Mouse (Mus musculus) cerebellum, adult 2 months (tissue): ENCODE data around the gene Robo4. TPM values are rescaled to one million over a fixed set of nuclear protein-coding genes. Genes with fewer than 3 reads are reported as not detected.

Experiments used
- DNase-seq, 2 experiments: peaks; one replicate each; pipeline ENCODE4 v3.0.0; 2021
- H3K27ac ChIP-seq: fragments of 200-500 bp; 2 replicates; pipeline ENCODE4 v1.5.1; 2012; ENCODE audit warnings: low read length, control low read depth, inconsistent platforms; ENCODE audit not compliant: insufficient read depth
- H3K27me3 ChIP-seq: fragments of 200-500 bp; 2 replicates; pipeline ENCODE4 v1.6.1; 2012; ENCODE audit warnings: inconsistent platforms, mild to moderate bottlenecking, low read length, moderate library complexity; ENCODE audit not compliant: control insufficient read depth, insufficient read depth
- H3K4me1 ChIP-seq: fragments of 200-500 bp; 2 replicates; pipeline ENCODE4 v1.6.1; 2011; ENCODE audit warnings: low read length; ENCODE audit not compliant: control insufficient read depth, insufficient read depth
- H3K4me3 ChIP-seq: fragments of 200-500 bp; replicated peaks from 2 replicates; pipeline ENCODE3; 2011; ENCODE audit warnings: mild to moderate bottlenecking, low read depth, low read length, control low read depth; ENCODE audit not compliant: insufficient read depth
- CTCF ChIP-seq: fragments of 200-500 bp; IDR thresholded peaks from 2 replicates; pipeline ENCODE4 v1.5.1; 2011; ENCODE audit warnings: low read depth, mild to moderate bottlenecking, control low read depth, low read length, moderate library complexity, borderline replicate concordance; ENCODE audit not compliant: insufficient read depth
- POLR2A ChIP-seq: fragments of 200-500 bp; IDR thresholded peaks from 2 replicates; pipeline ENCODE4 v1.6.1; 2011; ENCODE audit warnings: low read length, control low read depth, borderline replicate concordance; ENCODE audit not compliant: insufficient read depth
- whole genome bisulfite sequencing: fragments of 180-500 bp; shearing (Covaris S2); methylation state at CpG from one replicate; pipeline ENCODE4 v1.1.7; 2018; 5-methylcytosine and 5-hydroxymethylcytosine counted together
- polyA plus RNA-seq: library from polyadenylated mRNA; depleted of rRNA; stranded (reverse); fragments of >200 nt; gene quantifications from 2 replicates; pipeline ENCODE4 v1.2.3, GENCODE M21; 2012

The Robo4 gene
- polyA plus RNA-seq, 1 experiment, result 5.7 TPM

- H3K4me3 ChIP-seq, result no peak overlapping the region
- H3K27ac ChIP-seq, result no peak overlapping the region
- H3K4me1 ChIP-seq, result no peaks in the 10 kb centered on the region
- TF ChIP-seq POLR2A, result no peak
- TF ChIP-seq CTCF, result no peak
- H3K27me3 ChIP-seq, result no peaks in the 10 kb centered on the region
- no peak for DNase-seq
- 48% methylated on average over 3 of the region's 3 CpGs for WGBS
These were observed 37.3 kb upstream of the Robo4 start for GRCm38 (mm10) chr9:37364392-37364791.

GRCm38 (mm10) chr9:37365706-37366105 is 36.0 kb upstream of the Robo4 start:
- Histone ChIP-seq H3K27me3 (no peaks in the 10 kb centered on the region), H3K4me1 (no peaks in the 10 kb centered on the region), H3K27ac (no peak overlapping the region), H3K4me3 (no peak overlapping the region)
- no peak for DNase-seq
- TF ChIP-seq POLR2A (no peak), CTCF (no peak)
- 71% methylated on average over 5 of the region's 5 CpGs for WGBS

GRCm38 (mm10) chr9:37367301-37368080 is 34.2 kb upstream of the Robo4 start, which contains the start of gene Hepacam:
Gene Hepacam, plus strand, starts transcription at chr9:37367351.
- H3K4me1 ChIP-seq, result no peaks in the 10 kb centered on the region
- peak within 1 kb of the TSS; percentile 47 for H3K4me3 ChIP-seq
- TF ChIP-seq POLR2A (no peak), CTCF (no peak)
- peak within 1 kb of the TSS; percentile 86; the same call in 1 of the 2 replicates for H3K27ac ChIP-seq
- DNase-seq, result peak; percentile 16 to 39
- WGBS, result 76% methylated on average over 17 of the region's 17 CpGs
- no peaks in the 10 kb centered on the region for H3K27me3 ChIP-seq

- Histone ChIP-seq H3K27ac (peak overlapping the region; percentile 46; the same call in 1 of the 2 replicates), H3K4me1 (no peaks in the 10 kb centered on the region), H3K4me3 (peak overlapping the region; percentile 47), H3K27me3 (no peaks in the 10 kb centered on the region)
- 82% methylated on average over 11 of the region's 11 CpGs for WGBS
- DNase-seq, result no peak
- TF ChIP-seq CTCF (no peak), POLR2A (no peak)
These were observed 33.4 kb upstream of the Robo4 start for GRCm38 (mm10) chr9:37368081-37368830.

GRCm38 (mm10) chr9:37368860-37369259 is 32.8 kb upstream of the Robo4 start:
- H3K27me3 ChIP-seq, result no peaks in the 10 kb centered on the region
- WGBS, result 70% methylated on average over 8 of the region's 8 CpGs
- H3K27ac ChIP-seq, result peak overlapping the region; percentile 64; the same call in 1 of the 2 replicates
- DNase-seq, result no peak
- TF ChIP-seq CTCF (no peak), POLR2A (no peak)
- peak overlapping the region; percentile 5 for H3K4me3 ChIP-seq
- H3K4me1 ChIP-seq, result no peaks in the 10 kb centered on the region

- no peak for DNase-seq
These were observed 30.4 kb upstream of the Robo4 start for GRCm38 (mm10) chr9:37371232-37371801.

GRCm38 (mm10) chr9:37375718-37376117 is 26.0 kb upstream of the Robo4 start:
- Histone ChIP-seq H3K4me3 (no peak overlapping the region), H3K27me3 (no peaks in the 10 kb centered on the region), H3K27ac (no peak overlapping the region), H3K4me1 (no peaks in the 10 kb centered on the region)
- TF ChIP-seq CTCF, result no peak
- TF ChIP-seq POLR2A, result no peak
- 68% methylated on average over 5 of the region's 5 CpGs for WGBS
- DNase-seq, result no peak

More at GRCm38 (mm10) chr9:37371232-37371801, 30.4 kb upstream of the Robo4 start:
- Histone ChIP-seq H3K27ac (no peak overlapping the region), H3K4me1 (no peaks in the 10 kb centered on the region), H3K4me3 (no peak overlapping the region), H3K27me3 (no peaks in the 10 kb centered on the region)
- 83% methylated on average over 7 of the region's 7 CpGs for WGBS
- TF ChIP-seq POLR2A (no peak), CTCF (no peak)
